ENCODE assay signal across 8 mouse cellular contexts in the genomic region with DNA sequence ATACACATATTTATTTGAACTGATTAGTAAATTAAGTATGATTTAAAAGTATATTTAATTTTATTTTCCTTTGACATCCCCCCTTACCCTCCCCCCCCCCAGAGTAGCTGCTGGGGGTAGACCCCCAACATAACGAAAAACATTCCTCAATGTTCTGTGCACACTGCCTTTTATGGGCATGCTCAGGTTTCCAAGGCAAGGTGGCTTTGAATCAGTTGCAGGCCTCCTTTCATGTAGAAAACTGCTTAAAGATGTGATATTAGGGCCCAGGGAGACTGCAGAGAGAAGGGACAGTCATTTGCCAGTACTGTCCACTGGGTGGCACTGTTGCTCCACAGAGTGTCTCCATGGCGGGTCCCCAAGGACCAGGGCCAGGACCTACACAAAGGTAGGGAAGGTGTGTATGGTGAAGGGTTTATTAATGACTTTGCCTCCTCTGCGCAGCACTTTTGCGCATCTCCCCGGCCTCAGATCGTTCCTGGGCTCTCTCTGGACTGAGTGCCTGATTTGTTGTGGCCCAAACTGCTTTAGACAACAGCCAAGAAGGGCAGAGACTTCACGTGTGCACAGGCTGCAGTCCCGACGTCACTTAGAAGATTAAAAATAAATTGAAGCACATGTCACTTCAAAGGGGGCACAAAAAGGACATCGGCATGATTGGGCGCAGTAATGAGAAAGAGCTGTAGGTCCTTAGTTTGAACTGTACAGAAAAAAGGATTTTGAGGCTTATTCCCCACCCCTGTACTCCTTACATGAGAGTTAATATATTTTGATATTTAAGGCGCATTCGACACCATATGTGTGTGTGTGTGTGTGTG.
DNase-seq lines count a peak whose midpoint lies in the region; ATAC-seq lines count a peak whose summit lies in the region.

No protein-coding gene starts in this region.

- peak; percentile 55 for DNase-seq in Muller cell, postnatal 12 days (ENCODE audit: inconsistent ontology term)
- DNase-seq in cerebellum, adult 11-12 months, result peak; percentile 51
- peak; percentile 95 for DNase-seq in hindbrain, embryonic 11.5 days (ENCODE audit: low spot score)
- peak; percentile 91 to 93 for DNase-seq in layer of hippocampus, postnatal 10 days (ENCODE audit: low spot score in 2 of 2)
- peak; percentile 59 for DNase-seq in lung, postnatal 25 days (ENCODE audit: low spot score)
- DNase-seq in right cerebral cortex, adult 18-20 months, result peak; percentile 76
- DNase-seq in urinary bladder, adult 2 months (ENCODE audit: low spot score), result peak; percentile 56

- peak overlapping the region; percentile 94 for H3K27ac ChIP-seq in forebrain, embryonic 15.5 days (replicated peaks)
- H3K27ac ChIP-seq in hindbrain, embryonic 11.5 days (ENCODE audit: low read depth, low read length), result peak overlapping the region; percentile 94

- H3K4me2 ChIP-seq in forebrain, embryonic 15.5 days (replicated peaks), result peak overlapping the region; percentile 44
- peak overlapping the region; percentile 6; the same call in 1 of the 2 replicates for H3K4me2 ChIP-seq in hindbrain, embryonic 11.5 days (replicated peaks; ENCODE audit: low read depth, low read length)

- no peaks in the 10 kb centered on the region for H3K36me3 ChIP-seq in forebrain, embryonic 15.5 days
- no peaks in the 10 kb centered on the region for H3K36me3 ChIP-seq in hindbrain, embryonic 11.5 days (ENCODE audit: control insufficient read depth, insufficient read depth, low read length)

- peaks cover 30% of the 10 kb centered on the region for H3K4me1 ChIP-seq in forebrain, embryonic 15.5 days
- 0 out of 2 replicates have a peak, but pooled peaks cover 5% of the 10 kb centered on the region for H3K4me1 ChIP-seq in hindbrain, embryonic 11.5 days (replicated peaks; ENCODE audit: control insufficient read depth, insufficient read depth, low read length)

- no peaks in the 10 kb centered on the region for H3K9me3 ChIP-seq in forebrain, embryonic 15.5 days
- H3K9me3 ChIP-seq in hindbrain, embryonic 11.5 days (ENCODE audit: control insufficient read depth, low read length), result no peaks in the 10 kb centered on the region

- peak overlapping the region; percentile 23 for H3K4me3 ChIP-seq in forebrain, embryonic 15.5 days
- H3K4me3 ChIP-seq in hindbrain, embryonic 11.5 days (ENCODE audit: low read depth, low read length), result no peak overlapping the region

- peak overlapping the region; percentile 38; the same call in 1 of the 2 replicates for H3K9ac ChIP-seq in forebrain, embryonic 15.5 days (replicated peaks)
- peak overlapping the region; percentile 47 for H3K9ac ChIP-seq in hindbrain, embryonic 11.5 days (ENCODE audit: low read depth, low read length)

- no peaks in the 10 kb centered on the region for H3K27me3 ChIP-seq in forebrain, embryonic 15.5 days
- no peaks in the 10 kb centered on the region for H3K27me3 ChIP-seq in hindbrain, embryonic 11.5 days (ENCODE audit: control insufficient read depth, insufficient read depth, low read length)

- ATAC-seq in forebrain, embryonic 15.5 days (replicated peaks), result peak; percentile 86
- peak; percentile 53 for ATAC-seq in hindbrain, embryonic 11.5 days (ENCODE audit: low FRiP score)

- 18% methylated on average over 13 of the region's 13 CpGs for WGBS in forebrain, embryonic 15.5 days
- WGBS in hindbrain, embryonic 11.5 days, result 30% methylated on average over 13 of the region's 13 CpGs
